15 mouse cellular contexts compared by ENCODE assay signal in genomic region chr7:31144886-31145285, GRCm38 (mm10). TPM values are rescaled to one million over a fixed set of nuclear protein-coding genes. Genes with fewer than 3 reads are reported as not detected.
A peak's percentile ranks its signal among the peaks of the same experiment; 100 is the strongest.
DNase-seq lines count a peak whose midpoint lies in the region; TF ChIP-seq lines count a peak whose summit lies in the region.
"Had no signal": no experiment of that assay in that cellular context is flagged by ENCODE, and none has a peak within 500 bp of the region (broad histone marks: within the 10 kb centered on the region; RNA-seq: fewer than 3 reads in every experiment).

No protein-coding gene starts in this region.

- H3K36me3 ChIP-seq in kidney, adult 2 months (ENCODE audit: control insufficient read depth, insufficient read depth, low read length), result peaks cover 2% of the 10 kb centered on the region
- peaks cover 24% of the 10 kb centered on the region for H3K36me3 ChIP-seq in ES-Bruce4 (ENCODE audit: control insufficient read depth, insufficient read depth, low read length, poor library complexity, severe bottlenecking)

- no peak overlapping the region for H3K4me3 ChIP-seq in kidney, adult 2 months (ENCODE audit: insufficient read depth, low read depth, low read length)
- no peak overlapping the region for H3K4me3 ChIP-seq in ES-Bruce4 (ENCODE audit: low read depth, low read length)
- H3K4me3 ChIP-seq: forebrain, embryonic 13.5 days; limb, embryonic 13.5 days; midbrain, embryonic 15.5 days had no signal

- peak; percentile 27; the same call in 1 of the 2 replicates for TF ChIP-seq CTCF in kidney, adult 2 months (conservative IDR thresholded peaks at IDR 0.05; ENCODE audit: insufficient read depth, insufficient read length, low read depth, low read length)
- TF ChIP-seq CTCF in ES-Bruce4 (IDR thresholded peaks at IDR 0.05; ENCODE audit: low read depth, low read length), result peak; percentile 73

- 97% methylated on average over 16 of the region's 16 CpGs for WGBS in kidney, adult 2 months

- TF ChIP-seq EP300 in ES-Bruce4 (IDR thresholded peaks at IDR 0.05; ENCODE audit: insufficient read depth, low read depth, low read length), result no peak

- no peak overlapping the region for H3K9ac ChIP-seq in ES-Bruce4 (ENCODE audit: low read depth, poor library complexity, severe bottlenecking)
- H3K9ac ChIP-seq: forebrain, embryonic 13.5 days; limb, embryonic 13.5 days; midbrain, embryonic 15.5 days had no signal

- no peaks in the 10 kb centered on the region for H3K27me3 ChIP-seq in kidney, adult 2 months (replicated peaks; ENCODE audit: control insufficient read depth, insufficient read depth, low read length)
- no peaks in the 10 kb centered on the region for H3K27me3 ChIP-seq in ES-Bruce4 (ENCODE audit: control insufficient read depth, insufficient read depth, low read length, poor library complexity, severe bottlenecking)
- H3K27me3 ChIP-seq: forebrain, embryonic 13.5 days; limb, embryonic 13.5 days; midbrain, embryonic 15.5 days had no signal

- peaks cover 6% of the 10 kb centered on the region for H3K4me1 ChIP-seq in kidney, adult 2 months (ENCODE audit: control insufficient read depth, insufficient read depth, low read length)
- peaks cover 4% of the 10 kb centered on the region for H3K4me1 ChIP-seq in ES-Bruce4 (ENCODE audit: control insufficient read depth, insufficient read depth, low read length)

- no peaks in the 10 kb centered on the region for H3K9me3 ChIP-seq in ES-Bruce4 (replicated peaks; ENCODE audit: control insufficient read depth, insufficient read depth, low read length, poor library complexity, severe bottlenecking)
- H3K9me3 ChIP-seq: forebrain, embryonic 13.5 days; limb, embryonic 13.5 days; midbrain, embryonic 15.5 days had no signal

- H3K27ac ChIP-seq in kidney, adult 2 months (ENCODE audit: insufficient read depth, low read depth, low read length), result no peak overlapping the region
- H3K27ac ChIP-seq in ES-Bruce4 (ENCODE audit: insufficient read depth, low read length), result no peak overlapping the region
- H3K27ac ChIP-seq: forebrain, embryonic 13.5 days; limb, embryonic 13.5 days; macrophage; midbrain, embryonic 15.5 days had no signal

- TF ChIP-seq POLR2A in kidney, adult 2 months (IDR thresholded peaks at IDR 0.05; ENCODE audit: low read depth, low read length), result no peak
- TF ChIP-seq POLR2A in ES-Bruce4 (IDR thresholded peaks at IDR 0.05; ENCODE audit: insufficient read depth, low read length), result no peak

- DNase-seq in kidney, adult 2 months, result no peak
- DNase-seq in kidney, adult 9 months, result no peak
- DNase-seq in right cerebral cortex, postnatal 14 days, result peak; percentile 26
- DNase-seq in right cerebral cortex, adult 18-20 months, result no peak
- peak; percentile 68 for DNase-seq in induced T-regulatory cell, adult 2 months (ENCODE audit: low read depth)
- DNase-seq in spleen, adult 12 weeks (ENCODE audit: low spot score), result no peak
- DNase-seq: adrenal gland, adult 2 months; cerebellum, postnatal 36 days; gastrocnemius, postnatal 36 days; retina, postnatal 1 day had no signal

RNA-seq across cellular contexts. Expression of gene Gramd1a, which starts 10.8 kb away (rescaled TPM):
- 53.8 and 57.1 TPM in 2 replicates for polyA plus RNA-seq in kidney, adult 2 months (2012; rRNA removed)
- 52.0 and 54.9 TPM in 2 replicates for polyA plus RNA-seq in ES-Bruce4 (2011; ENCODE audit: insufficient read depth, insufficient read length, low read depth, missing spikeins)

RNA-seq across cellular contexts. Expression of gene Scn1b, which starts 18.1 kb away (rescaled TPM):
- 25.1 and 27.9 TPM in 2 replicates for polyA plus RNA-seq in kidney, adult 2 months (2012; rRNA removed)
- polyA plus RNA-seq in ES-Bruce4 (2011; ENCODE audit: insufficient read depth, insufficient read length, low read depth, missing spikeins), result 26.1 and 27.5 TPM in 2 replicates

RNA-seq across cellular contexts. Expression of gene Hpn, which starts 29.8 kb away (rescaled TPM):
- 626 and 739 TPM in 2 replicates for polyA plus RNA-seq in kidney, adult 2 months (2012; rRNA removed)
- polyA plus RNA-seq in ES-Bruce4 (2011; ENCODE audit: insufficient read depth, insufficient read length, low read depth, missing spikeins), result 27.6 and 28.7 TPM in 2 replicates
- polyA plus RNA-seq: forebrain, embryonic 13.5 days had no signal

Comparison
In these comparisons a context has a peak if more than half of its experiments do, and no peak if none do; other contexts are left out.
1. DNase-seq: peak in right cerebral cortex, postnatal 14 days (single experiment) and induced T-regulatory cell, adult 2 months (single experiment); none in kidney, adult 2 months (single experiment), kidney, adult 9 months (single experiment), right cerebral cortex, adult 18-20 months (single experiment) and spleen, adult 12 weeks (single experiment).
2. RNA of gene Hpn, which starts 29.8 kb away (polyA plus RNA-seq): 626 to 739 TPM in kidney, adult 2 months; 27.6 to 28.7 TPM in ES-Bruce4; every median in the first group is over 10 times any median in the second.